Mouse (Mus musculus) neural tube, embryonic 10.5 days (tissue): Measurements from ENCODE around the gene Fxyd7.

ENCODE experiments used
- DNase-seq: peaks from one replicate; pipeline ENCODE4 v3.0.0-alpha.2; 2017; ENCODE audit warnings: low spot score; ENCODE audit errors: extremely low spot score

Fxyd7 gene

GRCm38 (mm10) chr7:31077470-31077869 lies 26.2 kb upstream of the Fxyd7 start:
- no peak for DNase-seq

- DNase-seq, result no peak
These were observed 25.2 kb upstream of the Fxyd7 start, which contains the start of gene Fxyd3 for GRCm38 (mm10) chr7:31076492-31076891. Gene Fxyd3 (minus strand): TSS chr7:31076704.

GRCm38 (mm10) chr7:31074713-31075069 lies 23.4 kb upstream of the Fxyd7 start:
- no peak for DNase-seq

- no peak for DNase-seq
These were observed 22.9 kb upstream of the Fxyd7 start for GRCm38 (mm10) chr7:31074061-31074712.

- DNase-seq, result no peak
These were observed 22.3 kb upstream of the Fxyd7 start for GRCm38 (mm10) chr7:31073546-31073945.

- no peak for DNase-seq
These were observed 21.1 kb upstream of the Fxyd7 start for GRCm38 (mm10) chr7:31072326-31072725.

- DNase-seq, result no peak
These were observed 19.1 kb upstream of the Fxyd7 start for GRCm38 (mm10) chr7:31070324-31070723.

- DNase-seq, result no peak
These were observed 18.2 kb upstream of the Fxyd7 start for GRCm38 (mm10) chr7:31069491-31069890.

- no peak for DNase-seq
These were observed 16.6 kb upstream of the Fxyd7 start for GRCm38 (mm10) chr7:31067836-31068235.

- DNase-seq, result no peak
These were observed 11.8 kb upstream of the Fxyd7 start for GRCm38 (mm10) chr7:31063074-31063560.

- DNase-seq, result no peak
These were observed 9.3 kb upstream of the Fxyd7 start for GRCm38 (mm10) chr7:31060621-31061010.

- no peak for DNase-seq
These were observed 8.8 kb upstream of the Fxyd7 start for GRCm38 (mm10) chr7:31059919-31060620.

GRCm38 (mm10) chr7:31059108-31059507 lies 7.8 kb upstream of the Fxyd7 start, which contains the start of gene Lgi4:
Gene Lgi4 (plus strand): TSS chr7:31059342.
- DNase-seq, result peak; percentile 89

- DNase-seq, result no peak
These were observed 6.9 kb upstream of the Fxyd7 start for GRCm38 (mm10) chr7:31058211-31058610.

GRCm38 (mm10) chr7:31057730-31058129 lies 6.5 kb upstream of the Fxyd7 start:
- DNase-seq, result no peak

- DNase-seq, result no peak
These were observed 5.8 kb upstream of the Fxyd7 start, which contains the start of gene Fxyd1 for GRCm38 (mm10) chr7:31057071-31057470. Gene Fxyd1 (minus strand): TSS chr7:31057199.

- DNase-seq, result no peak
These were observed 5.2 kb upstream of the Fxyd7 start for GRCm38 (mm10) chr7:31056448-31056847.

GRCm38 (mm10) chr7:31055883-31056282 lies 4.6 kb upstream of the Fxyd7 start:
- no peak for DNase-seq

- DNase-seq, result peak; percentile 35
These were observed 4.1 kb upstream of the Fxyd7 start for GRCm38 (mm10) chr7:31055354-31055824.

- DNase-seq, result no peak
These were observed 3.5 kb upstream of the Fxyd7 start for GRCm38 (mm10) chr7:31054661-31055320.

- no peak for DNase-seq
These were observed 2.7 kb upstream of the Fxyd7 start for GRCm38 (mm10) chr7:31053882-31054447.
